Comparison of ENCODE assay signal across 8 mouse cellular contexts in genomic region chr6:119175078-119175853, GRCm38 (mm10). TPM values are rescaled to one million over a fixed set of nuclear protein-coding genes. Genes with fewer than 3 reads are reported as not detected.
A peak's percentile ranks its signal among the peaks of the same experiment; 100 is the strongest.
DNase-seq lines count a peak whose midpoint lies in the region; ATAC-seq lines count a peak whose summit lies in the region.

Dcp1b (plus strand) TSS chr6:119175253.

- under 1% methylated on average over 64 of the region's 65 CpGs for WGBS in forebrain, embryonic 11.5 days
- under 1% methylated on average over 65 of the region's 65 CpGs for WGBS in heart, embryonic 16.5 days
- WGBS in liver, embryonic 15.5 days (ENCODE audit: insufficient replicate concordance) = under 1% methylated on average over 64 of the region's 65 CpGs
- WGBS in neural tube, embryonic 12.5 days = under 1% methylated on average over 65 of the region's 65 CpGs

- H3K27ac ChIP-seq in forebrain, embryonic 11.5 days (ENCODE audit: low read depth, low read length) = peak within 1 kb of the TSS; percentile 61; the same call in 1 of the 2 replicates
- H3K27ac ChIP-seq in heart, embryonic 16.5 days (ENCODE audit: low read length) = peak within 1 kb of the TSS; percentile 60
- H3K27ac ChIP-seq in liver, embryonic 15.5 days (replicated peaks) = peak within 1 kb of the TSS; percentile 86
- peak within 1 kb of the TSS; percentile 81 for H3K27ac ChIP-seq in neural tube, embryonic 12.5 days

- H3K36me3 ChIP-seq in forebrain, embryonic 11.5 days (ENCODE audit: control insufficient read depth, insufficient read depth, low read length) = no peaks in the 10 kb centered on the region
- no peaks in the 10 kb centered on the region for H3K36me3 ChIP-seq in heart, embryonic 16.5 days (ENCODE audit: control insufficient read depth, insufficient read depth)
- no peaks in the 10 kb centered on the region for H3K36me3 ChIP-seq in liver, embryonic 15.5 days (replicated peaks)
- no peaks in the 10 kb centered on the region for H3K36me3 ChIP-seq in neural tube, embryonic 12.5 days

- peak; percentile 94 for ATAC-seq in forebrain, embryonic 11.5 days (replicated peaks; ENCODE audit: low FRiP score)
- ATAC-seq in heart, embryonic 16.5 days (replicated peaks; ENCODE audit: extremely low read depth, insufficient read depth, low FRiP score) = peak; percentile 86
- ATAC-seq in liver, embryonic 15.5 days (ENCODE audit: insufficient read depth) = peak; percentile 95
- ATAC-seq in neural tube, embryonic 12.5 days (ENCODE audit: low FRiP score, low read depth) = peak; percentile 89

- no peaks in the 10 kb centered on the region for H3K9me3 ChIP-seq in forebrain, embryonic 11.5 days (ENCODE audit: control insufficient read depth, low read length)
- H3K9me3 ChIP-seq in heart, embryonic 16.5 days (replicated peaks; ENCODE audit: control insufficient read depth, low read length) = no peaks in the 10 kb centered on the region
- H3K9me3 ChIP-seq in liver, embryonic 15.5 days (replicated peaks) = no peaks in the 10 kb centered on the region
- H3K9me3 ChIP-seq in neural tube, embryonic 12.5 days = no peaks in the 10 kb centered on the region

- H3K9ac ChIP-seq in forebrain, embryonic 11.5 days (ENCODE audit: low read length) = peak within 1 kb of the TSS; percentile 91
- peak within 1 kb of the TSS; percentile 67 for H3K9ac ChIP-seq in heart, embryonic 16.5 days (ENCODE audit: low read length)
- H3K9ac ChIP-seq in liver, embryonic 15.5 days = peak within 1 kb of the TSS; percentile 72
- peak within 1 kb of the TSS; percentile 88 for H3K9ac ChIP-seq in neural tube, embryonic 12.5 days

- peak within 1 kb of the TSS; percentile 63 for H3K4me2 ChIP-seq in forebrain, embryonic 11.5 days (ENCODE audit: low read depth, low read length, severe bottlenecking)
- peak within 1 kb of the TSS; percentile 85 for H3K4me2 ChIP-seq in heart, embryonic 16.5 days (ENCODE audit: low read depth, low read length)
- peak within 1 kb of the TSS; percentile 74 for H3K4me2 ChIP-seq in liver, embryonic 15.5 days
- peak within 1 kb of the TSS; percentile 66 for H3K4me2 ChIP-seq in neural tube, embryonic 12.5 days (replicated peaks)

- no peaks in the 10 kb centered on the region; the same call in 1 of the 2 replicates for H3K4me1 ChIP-seq in forebrain, embryonic 11.5 days (replicated peaks; ENCODE audit: control insufficient read depth, insufficient read depth, low read length)
- peaks cover 50% of the 10 kb centered on the region for H3K4me1 ChIP-seq in heart, embryonic 16.5 days (ENCODE audit: control insufficient read depth, insufficient read depth, low read length)
- peaks cover 26% of the 10 kb centered on the region for H3K4me1 ChIP-seq in liver, embryonic 15.5 days (replicated peaks)
- peaks cover 18% of the 10 kb centered on the region for H3K4me1 ChIP-seq in neural tube, embryonic 12.5 days

- peak within 1 kb of the TSS; percentile 82 for H3K4me3 ChIP-seq in forebrain, embryonic 11.5 days (ENCODE audit: low read depth, low read length)
- peak within 1 kb of the TSS; percentile 57 for H3K4me3 ChIP-seq in heart, embryonic 16.5 days (ENCODE audit: low read length)
- H3K4me3 ChIP-seq in liver, embryonic 15.5 days (replicated peaks) = peak within 1 kb of the TSS; percentile 83
- H3K4me3 ChIP-seq in neural tube, embryonic 12.5 days = peak within 1 kb of the TSS; percentile 89

- peak; percentile 75 to 84 for DNase-seq in CD8-positive naive resting alpha-beta T cell, adult 2 months (ENCODE audit: low read depth in 2 of 2, low spot score in 2 of 2)
- DNase-seq in c-Kit-positive CD71-negative TER-119-negative erythroid progenitor cells, embryonic 14.5 days (ENCODE audit: low read depth) = peak; percentile 84
- DNase-seq in forebrain, embryonic 11.5 days (ENCODE audit: low spot score) = peak; percentile 97
- DNase-seq in kidney, postnatal 36 days = peak; percentile 90 to 95
- peak; percentile 90 for DNase-seq in telencephalon, adult 2 months (ENCODE audit: low read depth, low spot score)

- H3K27me3 ChIP-seq in forebrain, embryonic 11.5 days (ENCODE audit: control insufficient read depth, insufficient read depth, low read length) = no peaks in the 10 kb centered on the region
- H3K27me3 ChIP-seq in heart, embryonic 16.5 days (ENCODE audit: control insufficient read depth, insufficient read depth, low read length) = no peaks in the 10 kb centered on the region
- no peaks in the 10 kb centered on the region for H3K27me3 ChIP-seq in liver, embryonic 15.5 days
- no peaks in the 10 kb centered on the region for H3K27me3 ChIP-seq in neural tube, embryonic 12.5 days (replicated peaks)

RNA-seq across cellular contexts. Expression of gene Dcp1b, which starts in this region (rescaled TPM):
- 12.1 TPM in 2 replicates for polyA plus RNA-seq in forebrain, embryonic 11.5 days (2014; fragmentation: Nextera tagmentation; extraction: Ambion mirVana)
- 8.7 and 9.0 TPM in 2 replicates for polyA plus RNA-seq in heart, embryonic 16.5 days (2015; fragmentation: Nextera tagmentation; extraction: Ambion mirVana)
- polyA plus RNA-seq in liver, embryonic 15.5 days (2015; fragmentation: Nextera tagmentation; extraction: Ambion mirVana) = 3.2 and 3.4 TPM in 2 replicates
- polyA plus RNA-seq in neural tube, embryonic 12.5 days (2016; fragmentation: Nextera tagmentation; extraction: Ambion mirVana) = 12.4 and 12.9 TPM in 2 replicates

Comparison
In these comparisons a context has a peak if more than half of its experiments do, and no peak if none do; other contexts are left out.
1. Peak in every context shown above with its lines: DNase-seq, ATAC-seq, H3K4me3 ChIP-seq and H3K27ac ChIP-seq.